Mouse (Mus musculus): ENCODE data around the gene Exoc1. TPM values are rescaled to one million over a fixed set of nuclear protein-coding genes. Genes with fewer than 3 reads are reported as not detected.

Gene Exoc1
- polyA plus RNA-seq, 1 experiment: 17.6 TPM

DNA sequence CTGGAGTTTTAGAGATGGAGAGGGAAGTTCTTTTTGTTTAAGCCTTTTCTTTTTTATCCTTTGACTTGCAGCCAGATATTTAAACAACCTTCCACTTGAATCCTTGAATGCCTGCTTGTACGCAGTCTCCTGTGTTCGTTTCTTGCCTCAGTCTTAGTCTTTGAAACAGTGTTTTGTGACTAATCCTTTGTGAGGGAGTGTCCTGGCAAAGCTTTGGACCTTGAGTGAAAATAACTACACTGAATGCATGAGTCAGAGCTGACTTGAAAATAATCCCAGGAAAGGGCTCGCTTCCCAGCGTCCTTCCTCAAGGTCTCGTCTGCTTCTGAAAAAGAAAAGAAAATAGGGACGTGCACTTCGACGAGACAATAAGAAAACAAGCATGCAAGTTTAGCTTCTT, 11.1 kb downstream of the Exoc1 start:
- no peaks in the 10 kb centered on the region for H3K79me3 ChIP-seq (ENCODE audit: low read depth)
- peak overlapping the region; percentile 52 for H3ac ChIP-seq (ENCODE audit: control insufficient read depth, insufficient read length, low read depth)
- no peaks in the 10 kb centered on the region for H3K27me3 ChIP-seq (ENCODE audit: control insufficient read depth, insufficient read depth, insufficient read length)
- no peaks in the 10 kb centered on the region for H3K79me2 ChIP-seq (ENCODE audit: control insufficient read depth, insufficient read depth)
- TF ChIP-seq FOSL1 (IDR thresholded peaks at IDR 0.05; ENCODE audit: insufficient read depth, low read length, poor library complexity, severe bottlenecking) (no peak), MYOG (IDR thresholded peaks at IDR 0.05; ENCODE audit: control insufficient read depth, extremely low read depth, insufficient read length) (no peak), MAX (IDR thresholded peaks at IDR 0.05) (no peak), CEBPB (IDR thresholded peaks at IDR 0.05; ENCODE audit: low read depth) (no peak), CTCF (IDR thresholded peaks at IDR 0.05; ENCODE audit: control insufficient read depth, insufficient read depth, insufficient read length) (no peak), MYOD1 (IDR thresholded peaks at IDR 0.05; ENCODE audit: control insufficient read depth, insufficient read length, low read depth) (no peak), USF1 (IDR thresholded peaks at IDR 0.05; ENCODE audit: low read depth) (no peak)
- peaks cover 58% of the 10 kb centered on the region for H3K36me3 ChIP-seq (ENCODE audit: control insufficient read depth, insufficient read depth)
- H3K4me3 ChIP-seq (ENCODE audit: insufficient read depth, poor library complexity, severe bottlenecking): no peak overlapping the region

DNA sequence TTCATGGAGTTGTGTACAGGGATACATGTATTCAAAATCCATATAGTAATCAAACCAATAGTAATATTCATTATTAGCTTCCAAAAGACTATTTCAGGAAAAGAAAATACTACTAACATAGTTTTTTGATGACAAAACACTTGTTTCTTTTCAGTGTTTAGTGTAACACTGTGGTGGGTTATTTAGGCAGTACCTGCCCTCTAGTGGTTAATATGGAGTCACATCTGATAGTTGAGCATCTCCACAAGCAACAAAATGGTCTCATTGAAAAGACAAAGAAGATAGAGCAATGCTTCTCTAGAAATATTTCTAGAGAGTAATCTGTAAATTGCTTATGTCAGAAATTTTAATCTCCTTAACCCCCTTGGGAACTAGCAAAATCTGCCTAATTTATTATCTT, 11.7 kb downstream of the Exoc1 start:
- Histone ChIP-seq H3K36me3 (ENCODE audit: control insufficient read depth, insufficient read depth) (peaks cover 53% of the 10 kb centered on the region), H3K27me3 (ENCODE audit: control insufficient read depth, insufficient read depth, insufficient read length) (no peaks in the 10 kb centered on the region), H3K79me2 (ENCODE audit: control insufficient read depth, insufficient read depth) (no peaks in the 10 kb centered on the region), H3ac (ENCODE audit: control insufficient read depth, insufficient read length, low read depth) (no peak overlapping the region), H3K79me3 (ENCODE audit: low read depth) (no peaks in the 10 kb centered on the region), H3K4me3 (ENCODE audit: insufficient read depth, poor library complexity, severe bottlenecking) (no peak overlapping the region)
- TF ChIP-seq MYOD1 (IDR thresholded peaks at IDR 0.05; ENCODE audit: control insufficient read depth, insufficient read length, low read depth): no peak
- TF ChIP-seq CTCF (IDR thresholded peaks at IDR 0.05; ENCODE audit: control insufficient read depth, insufficient read depth, insufficient read length): no peak
- no peak for TF ChIP-seq FOSL1 (IDR thresholded peaks at IDR 0.05; ENCODE audit: insufficient read depth, low read length, poor library complexity, severe bottlenecking)

DNA sequence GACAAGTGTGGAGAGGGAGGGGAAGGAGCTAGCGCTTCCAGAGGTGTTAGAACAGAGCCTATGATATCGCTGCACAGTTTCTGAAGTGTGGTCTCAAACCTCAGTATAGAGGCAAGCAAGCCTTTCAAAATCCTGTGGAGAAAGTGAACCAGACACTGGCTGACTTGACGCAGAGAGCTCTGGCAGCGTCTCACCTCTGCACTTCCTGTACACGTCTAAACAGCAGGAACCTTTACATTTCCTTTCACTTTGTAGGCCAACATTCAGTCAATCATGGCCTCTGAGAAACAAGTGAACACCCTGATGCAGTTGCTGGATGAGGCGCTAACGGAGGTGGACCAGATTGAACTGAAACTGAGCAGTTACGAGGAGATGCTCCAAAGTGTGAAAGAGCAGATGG, 14.1 kb downstream of the Exoc1 start:
- no peak overlapping the region for H3K4me3 ChIP-seq (ENCODE audit: insufficient read depth, poor library complexity, severe bottlenecking)
- no peaks in the 10 kb centered on the region for H3K79me2 ChIP-seq (ENCODE audit: control insufficient read depth, insufficient read depth)
- peaks cover 50% of the 10 kb centered on the region for H3K36me3 ChIP-seq (ENCODE audit: control insufficient read depth, insufficient read depth)
- no peak overlapping the region for H3ac ChIP-seq (ENCODE audit: control insufficient read depth, insufficient read length, low read depth)
- H3K27me3 ChIP-seq (ENCODE audit: control insufficient read depth, insufficient read depth, insufficient read length): no peaks in the 10 kb centered on the region
- no peaks in the 10 kb centered on the region for H3K79me3 ChIP-seq (ENCODE audit: low read depth)
- TF ChIP-seq CTCF (IDR thresholded peaks at IDR 0.05; ENCODE audit: control insufficient read depth, insufficient read depth, insufficient read length) (no peak), FOSL1 (IDR thresholded peaks at IDR 0.05; ENCODE audit: insufficient read depth, low read length, poor library complexity, severe bottlenecking) (no peak), MYOD1 (IDR thresholded peaks at IDR 0.05; ENCODE audit: control insufficient read depth, insufficient read length, low read depth) (no peak), USF1 (IDR thresholded peaks at IDR 0.05; ENCODE audit: low read depth) (no peak), MYOG (IDR thresholded peaks at IDR 0.05; ENCODE audit: control insufficient read depth, extremely low read depth, insufficient read length) (no peak), MAX (IDR thresholded peaks at IDR 0.05) (no peak), CEBPB (IDR thresholded peaks at IDR 0.05; ENCODE audit: low read depth) (no peak)

DNA sequence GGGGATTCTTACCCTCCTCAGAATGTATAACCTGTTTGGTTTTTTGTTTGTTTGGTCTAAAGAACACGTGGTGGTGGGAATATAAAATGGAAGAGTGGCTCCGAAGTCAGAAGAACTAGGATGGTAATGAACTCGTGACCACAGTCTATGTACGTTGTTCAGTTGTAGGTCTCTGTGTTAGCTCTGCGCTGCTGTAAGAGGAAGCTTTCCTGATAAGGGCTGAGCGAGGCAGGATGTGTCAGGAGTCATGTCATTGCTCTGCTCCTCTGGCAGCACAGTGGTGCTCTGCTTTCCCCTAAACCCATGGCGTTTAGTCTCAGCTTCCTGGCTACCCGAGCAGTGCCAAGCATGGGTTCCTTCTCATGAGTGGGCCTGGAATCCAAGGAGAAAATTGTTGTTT, 21.3 kb downstream of the Exoc1 start:
- no peak for TF ChIP-seq MAX (IDR thresholded peaks at IDR 0.05)
- TF ChIP-seq MYOG (IDR thresholded peaks at IDR 0.05; ENCODE audit: control insufficient read depth, extremely low read depth, insufficient read length): no peak
- no peak for TF ChIP-seq CEBPB (IDR thresholded peaks at IDR 0.05; ENCODE audit: low read depth)
- TF ChIP-seq USF1 (IDR thresholded peaks at IDR 0.05; ENCODE audit: low read depth): no peak
- TF ChIP-seq FOSL1 (IDR thresholded peaks at IDR 0.05; ENCODE audit: insufficient read depth, low read length, poor library complexity, severe bottlenecking): no peak
- no peak for TF ChIP-seq CTCF (IDR thresholded peaks at IDR 0.05; ENCODE audit: control insufficient read depth, insufficient read depth, insufficient read length)
- TF ChIP-seq MYOD1 (IDR thresholded peaks at IDR 0.05; ENCODE audit: control insufficient read depth, insufficient read length, low read depth): no peak
- H3ac ChIP-seq (ENCODE audit: control insufficient read depth, insufficient read length, low read depth): no peak overlapping the region
- no peak overlapping the region for H3K4me3 ChIP-seq (ENCODE audit: insufficient read depth, poor library complexity, severe bottlenecking)
- no peaks in the 10 kb centered on the region for H3K27me3 ChIP-seq (ENCODE audit: control insufficient read depth, insufficient read depth, insufficient read length)
- no peaks in the 10 kb centered on the region for H3K79me3 ChIP-seq (ENCODE audit: low read depth)
- peaks cover 46% of the 10 kb centered on the region for H3K36me3 ChIP-seq (ENCODE audit: control insufficient read depth, insufficient read depth)
- no peaks in the 10 kb centered on the region for H3K79me2 ChIP-seq (ENCODE audit: control insufficient read depth, insufficient read depth)

DNA sequence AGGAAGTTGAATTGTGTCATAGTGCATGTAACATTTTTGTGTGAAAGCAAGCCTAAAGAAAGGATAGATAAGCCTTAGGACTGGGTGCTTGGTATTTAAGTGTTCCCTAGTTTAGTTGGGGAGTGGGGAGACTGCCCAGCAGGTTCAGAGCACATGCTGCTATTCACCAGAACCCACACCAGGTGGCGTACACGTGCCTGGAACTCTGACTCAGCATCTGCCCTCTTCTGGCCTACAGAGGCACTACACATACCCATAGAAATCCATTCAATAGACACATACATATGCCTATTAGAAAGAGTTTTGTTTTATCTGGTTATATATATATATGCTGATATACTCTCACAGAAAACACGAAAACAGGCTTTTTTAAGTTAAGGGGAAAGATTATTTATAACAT, 36.2 kb downstream of the Exoc1 start:
- no peaks in the 10 kb centered on the region for H3K79me3 ChIP-seq (ENCODE audit: low read depth)
- no peak overlapping the region for H3K4me3 ChIP-seq (ENCODE audit: insufficient read depth, poor library complexity, severe bottlenecking)
- no peaks in the 10 kb centered on the region for H3K79me2 ChIP-seq (ENCODE audit: control insufficient read depth, insufficient read depth)
- TF ChIP-seq MAX (IDR thresholded peaks at IDR 0.05): peak; percentile 56
- TF ChIP-seq CTCF (IDR thresholded peaks at IDR 0.05; ENCODE audit: control insufficient read depth, insufficient read depth, insufficient read length): peak; percentile 94
- no peak for TF ChIP-seq MYOD1 (IDR thresholded peaks at IDR 0.05; ENCODE audit: control insufficient read depth, insufficient read length, low read depth)
- TF ChIP-seq USF1 (IDR thresholded peaks at IDR 0.05; ENCODE audit: low read depth): no peak
- no peak for TF ChIP-seq CEBPB (IDR thresholded peaks at IDR 0.05; ENCODE audit: low read depth)
- TF ChIP-seq FOSL1 (IDR thresholded peaks at IDR 0.05; ENCODE audit: insufficient read depth, low read length, poor library complexity, severe bottlenecking): no peak
- peaks cover 72% of the 10 kb centered on the region for H3K36me3 ChIP-seq (ENCODE audit: control insufficient read depth, insufficient read depth)
- H3K27me3 ChIP-seq (ENCODE audit: control insufficient read depth, insufficient read depth, insufficient read length): no peaks in the 10 kb centered on the region
- no peak overlapping the region for H3ac ChIP-seq (ENCODE audit: control insufficient read depth, insufficient read length, low read depth)

DNA sequence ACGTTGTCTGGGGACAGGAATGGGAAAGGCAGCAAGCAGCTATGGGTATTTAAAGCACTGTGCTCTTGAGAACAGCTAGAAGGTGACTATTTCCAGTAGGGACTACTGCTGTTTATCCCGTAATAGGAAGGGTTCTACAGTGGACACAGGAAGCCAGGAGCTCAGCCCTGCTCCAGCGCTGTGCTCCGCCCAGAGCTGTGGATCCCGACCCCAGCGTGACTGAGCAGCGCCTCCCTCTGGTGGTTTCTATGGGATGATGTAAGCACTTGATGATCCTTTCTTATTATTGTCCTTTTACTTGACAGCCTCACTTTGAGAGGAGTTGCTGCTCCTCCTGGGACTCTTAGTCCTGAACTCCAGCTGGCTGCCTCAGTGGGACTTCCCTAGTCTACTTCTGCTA, 45.1 kb downstream of the Exoc1 start:
- no peak overlapping the region for H3K4me3 ChIP-seq (ENCODE audit: insufficient read depth, poor library complexity, severe bottlenecking)
- no peak overlapping the region for H3ac ChIP-seq (ENCODE audit: control insufficient read depth, insufficient read length, low read depth)
- TF ChIP-seq CEBPB (IDR thresholded peaks at IDR 0.05; ENCODE audit: low read depth) (no peak), FOSL1 (IDR thresholded peaks at IDR 0.05; ENCODE audit: insufficient read depth, low read length, poor library complexity, severe bottlenecking) (no peak), USF1 (IDR thresholded peaks at IDR 0.05; ENCODE audit: low read depth) (no peak), MYOD1 (IDR thresholded peaks at IDR 0.05; ENCODE audit: control insufficient read depth, insufficient read length, low read depth) (no peak), MAX (IDR thresholded peaks at IDR 0.05) (no peak), CTCF (IDR thresholded peaks at IDR 0.05; ENCODE audit: control insufficient read depth, insufficient read depth, insufficient read length) (no peak), MYOG (IDR thresholded peaks at IDR 0.05; ENCODE audit: control insufficient read depth, extremely low read depth, insufficient read length) (no peak)
- no peaks in the 10 kb centered on the region for H3K79me3 ChIP-seq (ENCODE audit: low read depth)
- no peaks in the 10 kb centered on the region for H3K27me3 ChIP-seq (ENCODE audit: control insufficient read depth, insufficient read depth, insufficient read length)
- H3K36me3 ChIP-seq (ENCODE audit: control insufficient read depth, insufficient read depth): peaks cover 9% of the 10 kb centered on the region
- no peaks in the 10 kb centered on the region for H3K79me2 ChIP-seq (ENCODE audit: control insufficient read depth, insufficient read depth)
